Mouse (Mus musculus) lung, adult 2 months (tissue): ENCODE measurements around the gene Slit3. TPM values are rescaled to one million over a fixed set of nuclear protein-coding genes. Genes with fewer than 3 reads are reported as not detected.

Experiments
- DNase-seq: peaks from one replicate; pipeline ENCODE4 v3.0.0; 2022
- H3K4me1 ChIP-seq: fragments of 200-500 bp; 2 replicates; pipeline ENCODE4 v1.6.1; 2011; ENCODE audit warnings: low read length; ENCODE audit not compliant: control insufficient read depth, insufficient read depth
- H3K4me3 ChIP-seq: fragments of 200-500 bp; replicated peaks from 2 replicates; pipeline ENCODE3; 2011; ENCODE audit warnings: low read depth, mild to moderate bottlenecking, control low read depth, low read length; ENCODE audit errors: extremely low read depth
- CTCF ChIP-seq: fragments of 200-500 bp; IDR thresholded peaks from 2 replicates; pipeline ENCODE4 v1.5.1; 2011; ENCODE audit warnings: mild to moderate bottlenecking, low read length, control low read depth; ENCODE audit not compliant: insufficient read depth
- POLR2A ChIP-seq: fragments of 200-500 bp; IDR thresholded peaks from 2 replicates; pipeline ENCODE4 v1.6.1; 2011; ENCODE audit warnings: low read depth, mild to moderate bottlenecking, control low read depth, low read length, borderline replicate concordance; ENCODE audit errors: extremely low read depth
- WGBS: fragments of 180-500 bp; shearing (Covaris S2); methylation state at CpG from one replicate; pipeline ENCODE4 v1.1.7; 2018; 5-methylcytosine and 5-hydroxymethylcytosine counted together
- polyA plus RNA-seq: library from polyadenylated mRNA; depleted of rRNA; stranded (reverse); fragments of >200 nt; gene quantifications from 2 replicates; pipeline ENCODE4 v1.2.3, GENCODE M21; 2012

The Slit3 gene
- polyA plus RNA-seq, 1 experiment: 69.7 TPM

- Histone ChIP-seq H3K4me3 (no peak overlapping the region), H3K4me1 (no peaks in the 10 kb centered on the region)
- 48% methylated on average over 2 of the region's 2 CpGs for WGBS
- TF ChIP-seq CTCF (no peak), POLR2A (no peak)
- no peak for DNase-seq
These were observed 31.9 kb downstream of the Slit3 start for GRCm38 (mm10) chr11:35152875-35153274.

GRCm38 (mm10) chr11:35154449-35154848 lies 33.4 kb downstream of the Slit3 start:
- 79% methylated on average over 5 of the region's 5 CpGs for WGBS

GRCm38 (mm10) chr11:35155281-35155680 lies 34.3 kb downstream of the Slit3 start:
- no peaks in the 10 kb centered on the region for H3K4me1 ChIP-seq
- WGBS: 67% methylated on average over 7 of the region's 7 CpGs
- H3K4me3 ChIP-seq: no peak overlapping the region

More at GRCm38 (mm10) chr11:35154449-35154848, 33.4 kb downstream of the Slit3 start:
- no peak overlapping the region for H3K4me3 ChIP-seq
- H3K4me1 ChIP-seq: no peaks in the 10 kb centered on the region
- no peak for DNase-seq
- no peak for TF ChIP-seq CTCF
- no peak for TF ChIP-seq POLR2A

GRCm38 (mm10) chr11:35156676-35157075 lies 35.7 kb downstream of the Slit3 start:
- TF ChIP-seq CTCF: no peak
- no peak for TF ChIP-seq POLR2A
- Histone ChIP-seq H3K4me1 (no peaks in the 10 kb centered on the region), H3K4me3 (no peak overlapping the region)
- DNase-seq: no peak
- 66% methylated on average over 5 of the region's 5 CpGs for WGBS

More at GRCm38 (mm10) chr11:35155281-35155680, 34.3 kb downstream of the Slit3 start:
- no peak for DNase-seq
- TF ChIP-seq CTCF (no peak), POLR2A (no peak)

- Histone ChIP-seq H3K4me1 (no peaks in the 10 kb centered on the region), H3K4me3 (no peak overlapping the region)
- 71% methylated on average over 4 of the region's 4 CpGs for WGBS
- TF ChIP-seq POLR2A: no peak
- no peak for TF ChIP-seq CTCF
- DNase-seq: no peak
These were observed 39.7 kb downstream of the Slit3 start for GRCm38 (mm10) chr11:35160682-35161211.

- no peak overlapping the region for H3K4me3 ChIP-seq
- WGBS: 95% methylated on average over 3 of the region's 3 CpGs
These were observed 42.4 kb downstream of the Slit3 start for GRCm38 (mm10) chr11:35163396-35163795.

GRCm38 (mm10) chr11:35167176-35167575 lies 46.2 kb downstream of the Slit3 start:
- H3K4me1 ChIP-seq: no peaks in the 10 kb centered on the region
- TF ChIP-seq CTCF (no peak), POLR2A (no peak)
- no peak for DNase-seq
- 58% methylated on average over 7 of the region's 8 CpGs for WGBS
- H3K4me3 ChIP-seq: no peak overlapping the region

More at GRCm38 (mm10) chr11:35163396-35163795, 42.4 kb downstream of the Slit3 start:
- no peaks in the 10 kb centered on the region for H3K4me1 ChIP-seq
- DNase-seq: no peak
- TF ChIP-seq POLR2A (no peak), CTCF (no peak)

GRCm38 (mm10) chr11:35171505-35171904 lies 50.5 kb downstream of the Slit3 start:
- WGBS: 83% methylated on average over 6 of the region's 6 CpGs
- Histone ChIP-seq H3K4me3 (no peak overlapping the region), H3K4me1 (no peaks in the 10 kb centered on the region)
- TF ChIP-seq CTCF (no peak), POLR2A (no peak)
- DNase-seq: no peak

- no peak for TF ChIP-seq POLR2A
- TF ChIP-seq CTCF: no peak
- DNase-seq: no peak
- H3K4me3 ChIP-seq: no peak overlapping the region
- WGBS: 72% methylated on average over 7 of the region's 7 CpGs
- no peaks in the 10 kb centered on the region; the same call in 1 of the 2 replicates for H3K4me1 ChIP-seq
These were observed 56.5 kb downstream of the Slit3 start for GRCm38 (mm10) chr11:35177564-35177963.

GRCm38 (mm10) chr11:35178144-35178817 lies 57.3 kb downstream of the Slit3 start:
- no peak for TF ChIP-seq POLR2A
- no peak for TF ChIP-seq CTCF
- DNase-seq: no peak
- Histone ChIP-seq H3K4me3 (no peak overlapping the region), H3K4me1 (no peaks in the 10 kb centered on the region; the same call in 1 of the 2 replicates)
- 34% methylated on average over 24 of the region's 24 CpGs for WGBS
